Mouse (Mus musculus) spleen, adult 12 weeks (tissue): Measurements from ENCODE around the gene Spata1.
"Not testable (repeated sequence)": the region's sequence is repeated elsewhere in the genome, so short reads cannot be mapped to it uniquely, and the experiment has no call there.

Experiments used
- DNase-seq: peaks from one replicate; pipeline ENCODE4 v3.0.0; 2022; ENCODE audit warnings: low spot score

Gene Spata1

DNA sequence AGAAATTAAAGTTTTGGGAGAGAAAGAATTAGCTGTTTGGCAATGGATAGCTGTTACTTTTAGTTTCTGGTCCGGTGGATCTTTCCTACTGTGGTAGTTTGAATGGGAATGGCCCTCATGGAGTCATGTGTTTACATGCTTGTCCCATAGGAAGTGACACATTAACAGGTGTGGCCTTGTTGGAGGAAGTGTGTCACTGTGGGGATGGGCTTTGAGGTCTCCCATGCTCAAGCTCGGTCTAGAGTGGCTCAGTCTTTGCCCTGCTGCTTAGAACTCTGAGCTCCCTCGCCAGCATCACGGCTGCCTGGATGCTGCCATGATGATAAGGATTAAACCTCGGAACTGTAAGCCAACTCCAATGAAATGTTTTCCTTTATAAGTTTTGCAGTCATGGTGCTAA, 48.2 kb downstream of the Spata1 start:
- DNase-seq = no peak

DNA sequence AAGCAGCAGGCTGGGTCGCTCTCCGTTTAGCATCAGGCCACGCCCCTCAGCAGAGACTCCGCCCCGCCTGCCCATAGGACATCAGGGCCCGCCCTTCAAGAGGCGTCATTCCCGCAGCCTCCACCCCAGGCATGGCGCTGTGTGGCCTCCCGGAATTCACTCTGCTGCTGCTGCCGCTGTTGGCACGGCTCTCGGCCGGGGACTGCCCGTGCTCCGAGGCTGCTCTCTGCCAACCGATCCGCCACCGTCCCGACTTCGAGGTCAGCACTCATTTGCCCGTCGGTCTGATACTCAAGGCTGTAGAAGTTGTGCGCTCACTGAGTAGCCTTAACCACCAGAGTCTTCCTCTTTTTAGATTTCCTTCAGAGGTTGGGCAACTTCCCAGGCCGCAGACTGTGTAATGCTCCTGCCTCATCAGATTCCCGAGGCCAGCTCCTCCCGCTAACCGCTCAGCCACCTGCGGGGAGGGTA, 49.1 kb downstream of the Spata1 start:
- peak; percentile 85 for DNase-seq

DNA sequence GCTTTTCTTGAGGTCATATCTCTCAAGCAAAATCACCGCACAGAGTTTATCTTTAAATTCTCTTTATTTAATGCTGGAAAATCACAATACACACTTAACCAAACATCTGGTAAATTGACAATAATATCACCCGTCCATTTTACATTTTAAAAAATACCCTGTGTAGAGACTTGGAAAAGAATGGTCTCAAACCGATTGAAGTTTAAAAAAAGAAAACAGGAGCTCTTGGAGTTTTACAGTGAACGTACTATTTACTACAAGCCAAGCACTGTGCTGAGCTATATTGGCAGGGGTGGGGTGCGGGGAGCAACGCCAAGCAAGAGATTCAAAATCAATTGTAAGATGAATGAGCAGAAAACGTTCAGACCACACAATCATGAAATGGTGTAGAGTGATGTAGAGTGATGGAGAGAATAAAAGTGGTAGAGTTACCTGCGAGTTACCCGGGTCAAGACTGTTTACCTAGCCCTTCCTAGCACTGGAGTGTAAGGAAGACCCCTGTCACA, 49.8 kb downstream of the Spata1 start, which contains the start of gene Ctbs:
TSS of gene Ctbs (plus strand) at position 51 of the 506 bp plus-strand sequence.
- DNase-seq = no peak

DNA sequence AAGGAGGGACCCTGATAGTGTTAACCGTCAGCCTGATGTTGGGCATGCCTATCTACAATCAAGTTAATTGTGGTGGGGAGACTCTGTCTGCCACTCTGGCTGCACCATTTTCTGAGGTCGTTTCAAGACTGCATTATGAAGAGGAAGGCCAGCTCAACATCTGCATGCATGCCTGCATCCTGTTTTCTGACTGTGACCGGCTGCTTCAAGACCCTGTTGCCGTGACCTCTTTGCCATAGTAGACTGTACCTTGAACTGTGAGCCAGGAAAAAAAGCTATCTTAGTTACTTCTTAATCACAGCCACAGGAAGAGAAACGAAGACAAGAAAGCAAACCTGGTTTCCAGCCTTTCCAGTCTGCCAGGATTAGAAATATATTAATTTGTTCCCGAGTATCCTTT, 50.6 kb downstream of the Spata1 start:
- DNase-seq = no peak

DNA sequence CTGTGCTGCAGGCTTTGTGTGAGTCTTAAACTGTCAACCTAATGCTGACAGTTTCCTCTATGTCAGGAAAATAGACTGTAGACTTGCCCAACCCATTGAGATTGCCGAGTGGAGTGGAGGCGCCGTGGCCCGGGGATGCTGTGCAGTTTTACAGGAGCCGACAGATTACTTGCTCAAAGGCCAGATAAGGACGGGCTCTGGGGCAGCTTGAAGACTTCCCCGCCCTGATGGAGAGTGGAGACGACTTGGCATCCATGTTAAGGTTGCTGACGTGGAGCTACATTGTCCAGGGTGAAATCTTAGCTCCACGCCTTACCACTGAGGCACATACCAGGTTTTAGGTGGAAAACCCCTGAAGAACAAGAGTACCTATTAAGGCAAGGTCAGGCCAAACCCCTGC, 51.2 kb downstream of the Spata1 start:
- no peak for DNase-seq

DNA sequence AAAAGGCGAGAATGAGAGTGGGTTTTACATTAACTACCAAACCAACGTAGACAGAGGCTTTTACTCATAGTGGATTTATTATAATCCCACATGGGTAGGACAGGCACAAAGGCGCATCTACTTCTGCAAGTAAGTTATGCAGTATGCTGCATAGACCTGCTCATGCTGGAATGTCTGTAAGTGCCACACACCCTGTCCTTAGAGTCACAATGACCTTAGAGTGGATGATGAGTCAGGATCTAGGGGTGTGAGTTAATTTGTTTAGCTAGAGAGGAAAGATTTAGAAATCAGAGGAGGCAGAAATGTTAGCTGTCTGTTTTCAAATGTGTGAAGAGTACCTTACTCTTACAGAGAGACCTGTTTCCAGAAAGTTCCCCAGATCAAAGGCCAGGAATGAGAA, 52.0 kb downstream of the Spata1 start:
- no peak for DNase-seq

DNA sequence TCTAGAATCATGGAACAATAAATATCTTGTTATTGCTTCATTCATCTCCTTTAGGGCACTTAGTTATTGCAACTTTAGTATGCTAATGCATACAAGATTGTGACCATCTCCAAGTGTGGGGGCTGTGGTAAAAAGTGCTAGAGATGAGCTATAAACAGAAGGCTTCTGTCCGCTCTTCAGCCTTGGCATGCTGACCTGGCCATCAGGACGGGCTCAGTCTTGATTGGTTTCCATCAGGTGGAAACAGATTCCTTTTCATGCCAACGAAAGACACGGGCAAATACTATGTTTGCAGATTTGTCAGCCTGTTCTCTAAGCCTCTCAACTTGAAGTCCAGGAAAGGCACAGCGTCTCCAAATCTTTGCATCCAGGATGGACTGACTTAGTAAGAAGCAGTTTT, 52.4 kb downstream of the Spata1 start:
- no peak for DNase-seq

DNA sequence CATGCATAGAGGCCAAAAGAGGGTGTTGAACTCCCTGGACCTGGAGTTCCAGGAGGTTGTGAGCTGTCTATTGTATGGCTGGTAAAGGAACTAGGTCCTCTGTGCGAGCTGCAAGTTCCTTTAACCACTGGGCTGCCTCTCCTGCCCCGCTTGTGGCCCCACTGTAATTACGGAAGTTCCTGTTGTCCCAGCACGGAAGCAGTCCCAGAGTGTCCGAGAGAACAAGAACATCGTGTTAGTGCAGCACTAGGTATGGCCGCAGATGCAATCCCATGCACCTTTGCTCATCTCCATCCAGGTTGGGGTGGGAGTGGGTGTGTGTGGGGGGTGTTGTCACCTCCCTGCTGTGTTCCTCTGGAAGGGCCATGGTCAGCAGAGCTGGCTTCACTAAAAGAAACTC, 54.7 kb downstream of the Spata1 start:
- DNase-seq = no peak

DNA sequence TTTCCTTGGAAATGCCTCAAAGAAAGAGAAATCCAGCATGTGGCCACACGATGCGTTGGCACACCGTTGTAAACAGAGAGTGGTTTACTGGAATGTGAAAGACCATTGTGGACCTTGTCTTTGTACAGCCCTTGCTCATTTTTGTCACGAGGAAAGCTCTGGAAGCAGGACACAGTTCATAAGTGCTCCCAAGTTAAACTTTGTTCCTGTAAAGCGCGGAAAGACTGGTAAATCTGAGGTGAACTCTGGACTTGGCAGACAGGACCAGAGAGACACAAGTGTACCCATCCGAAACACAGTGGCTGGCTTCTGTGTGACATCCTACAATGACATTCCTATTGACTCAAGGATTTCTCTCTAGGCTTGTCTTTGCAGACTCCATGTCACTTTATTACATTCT, 56.2 kb downstream of the Spata1 start:
- no peak for DNase-seq

DNA sequence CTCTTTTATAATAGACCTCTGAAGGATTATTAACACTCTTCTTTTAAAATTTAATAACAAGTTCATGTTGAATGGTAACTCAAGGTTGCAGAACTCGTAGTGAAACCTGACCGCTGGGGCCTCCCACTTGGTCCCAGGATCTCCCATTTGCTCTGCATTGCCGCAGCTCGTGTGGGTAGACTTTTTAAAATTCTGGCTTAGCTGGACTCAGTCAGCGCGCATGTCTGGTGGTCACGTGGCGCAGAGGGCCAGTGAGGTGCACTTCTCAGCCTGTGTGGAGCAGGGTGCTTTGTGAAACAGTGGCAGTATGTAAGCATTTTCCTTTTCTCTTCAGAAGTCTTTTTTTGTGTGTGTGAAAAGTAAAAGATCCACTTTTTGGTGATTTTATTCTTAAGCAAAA, 56.6 kb downstream of the Spata1 start:
- DNase-seq = no peak

DNA sequence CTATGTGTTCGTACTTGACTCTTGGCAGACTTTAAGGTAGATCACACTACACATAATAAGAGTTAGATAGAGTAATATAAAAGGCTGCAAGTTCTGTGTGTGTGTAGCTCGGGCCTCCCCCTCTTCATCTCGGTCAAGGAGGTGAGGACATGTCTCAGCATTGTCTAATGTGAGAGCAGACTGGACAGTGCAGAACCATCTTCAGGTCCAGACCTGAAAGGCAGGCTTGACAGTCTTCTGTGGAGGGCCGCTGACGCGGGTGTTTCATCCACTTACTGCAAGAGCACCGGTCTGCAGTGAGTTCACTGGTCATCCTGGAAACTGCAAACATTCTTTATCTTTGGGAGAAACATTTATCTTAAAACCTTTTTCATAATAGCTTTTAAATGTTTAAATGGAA, 57.1 kb downstream of the Spata1 start:
- DNase-seq = no peak

DNA sequence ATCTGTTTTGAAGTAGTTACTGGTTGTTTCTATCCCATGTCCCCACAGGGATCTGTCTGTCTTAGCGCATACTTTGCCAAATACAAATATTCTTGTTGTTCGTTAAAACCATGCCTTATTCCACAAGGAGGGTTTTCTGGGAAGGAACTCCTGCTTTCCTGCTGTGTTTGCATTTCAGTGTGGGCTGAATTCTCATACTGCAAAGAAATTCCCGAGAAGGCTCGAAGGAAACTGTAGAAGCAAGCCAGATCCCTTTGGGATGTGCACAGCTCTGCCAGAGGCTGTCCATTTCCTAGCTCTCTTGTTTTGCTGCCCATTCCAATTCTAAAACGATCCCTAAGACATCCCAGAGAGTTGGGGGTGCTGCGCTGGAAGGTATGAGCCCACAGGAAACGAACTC, 59.1 kb downstream of the Spata1 start:
- DNase-seq = no peak

DNA sequence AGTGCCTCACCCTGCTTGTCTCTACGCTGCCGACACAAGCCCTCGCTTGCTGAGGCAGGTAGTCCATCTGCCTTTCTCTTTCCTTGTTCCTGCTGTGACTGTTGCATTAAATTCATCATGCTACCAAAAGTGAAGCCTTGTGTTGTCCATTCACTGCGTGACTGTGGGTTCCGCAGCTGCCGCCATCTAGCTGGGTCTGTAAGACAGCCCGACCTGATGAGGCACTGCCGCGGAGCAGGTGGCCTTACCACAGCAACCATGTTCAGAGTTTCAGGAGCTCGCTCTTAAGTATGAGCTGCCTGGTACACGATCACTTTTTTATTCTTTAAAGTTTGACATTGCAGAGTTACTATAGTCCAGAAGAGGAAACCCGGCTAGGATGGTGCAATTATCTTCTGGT, 59.5 kb downstream of the Spata1 start:
- no peak for DNase-seq

DNA sequence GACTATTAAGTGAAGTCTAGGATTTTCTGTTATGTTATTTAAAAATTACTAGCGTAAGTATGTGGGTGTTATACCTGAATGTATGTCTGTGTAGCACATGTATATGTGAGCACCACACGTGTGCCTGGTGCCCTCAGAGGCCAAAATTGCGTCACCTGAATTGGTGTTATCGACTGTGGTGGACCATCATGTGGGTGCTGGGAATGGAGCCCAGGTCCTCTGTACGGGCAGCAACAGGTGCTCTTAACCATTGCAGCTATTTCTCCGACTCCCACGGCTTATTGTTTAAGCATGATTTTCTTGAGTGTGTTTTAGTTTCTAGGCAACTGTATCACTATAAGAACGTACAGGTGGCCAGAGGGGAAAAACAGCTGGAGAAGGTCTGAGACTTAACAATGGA, 63.4 kb downstream of the Spata1 start:
- no peak for DNase-seq

DNA sequence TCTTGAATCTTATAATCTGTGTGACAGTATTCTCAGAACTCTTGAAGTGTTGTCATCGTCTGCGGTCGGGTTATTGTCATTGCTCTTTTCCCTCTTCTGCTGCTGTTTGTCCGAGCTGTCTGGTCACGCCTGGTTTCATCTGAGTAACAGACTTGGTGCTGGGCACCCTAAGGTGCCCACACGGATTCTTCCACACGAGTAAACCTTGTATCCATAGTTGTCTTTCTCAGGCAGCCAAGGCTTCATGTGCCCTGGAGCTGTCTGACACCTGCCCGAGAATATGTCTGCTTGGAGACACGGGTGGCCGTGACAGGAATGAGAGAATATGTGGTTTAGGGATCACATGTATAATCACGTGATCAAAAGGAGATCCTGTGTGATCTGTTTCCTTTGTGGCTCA, 64.0 kb downstream of the Spata1 start:
- DNase-seq = no peak

DNA sequence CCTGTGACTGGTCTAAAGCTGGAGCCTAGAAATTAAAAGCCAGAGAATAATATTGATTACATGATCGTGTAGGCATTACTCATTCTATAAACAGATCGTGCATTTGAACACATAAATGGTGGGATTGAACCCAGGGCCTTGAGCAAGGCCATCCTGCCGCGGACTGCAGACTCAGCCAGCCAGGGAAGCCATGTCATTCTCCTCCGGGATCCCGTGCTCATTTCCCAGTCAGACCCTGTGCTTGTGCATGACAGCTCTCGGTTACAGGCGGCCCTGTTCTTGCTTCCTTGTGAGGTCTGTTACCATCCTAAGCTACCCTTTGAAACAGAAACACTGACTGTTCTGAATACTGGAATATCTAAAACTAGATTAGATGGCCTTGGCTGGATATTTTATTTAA, 64.9 kb downstream of the Spata1 start:
- DNase-seq = no peak

DNA sequence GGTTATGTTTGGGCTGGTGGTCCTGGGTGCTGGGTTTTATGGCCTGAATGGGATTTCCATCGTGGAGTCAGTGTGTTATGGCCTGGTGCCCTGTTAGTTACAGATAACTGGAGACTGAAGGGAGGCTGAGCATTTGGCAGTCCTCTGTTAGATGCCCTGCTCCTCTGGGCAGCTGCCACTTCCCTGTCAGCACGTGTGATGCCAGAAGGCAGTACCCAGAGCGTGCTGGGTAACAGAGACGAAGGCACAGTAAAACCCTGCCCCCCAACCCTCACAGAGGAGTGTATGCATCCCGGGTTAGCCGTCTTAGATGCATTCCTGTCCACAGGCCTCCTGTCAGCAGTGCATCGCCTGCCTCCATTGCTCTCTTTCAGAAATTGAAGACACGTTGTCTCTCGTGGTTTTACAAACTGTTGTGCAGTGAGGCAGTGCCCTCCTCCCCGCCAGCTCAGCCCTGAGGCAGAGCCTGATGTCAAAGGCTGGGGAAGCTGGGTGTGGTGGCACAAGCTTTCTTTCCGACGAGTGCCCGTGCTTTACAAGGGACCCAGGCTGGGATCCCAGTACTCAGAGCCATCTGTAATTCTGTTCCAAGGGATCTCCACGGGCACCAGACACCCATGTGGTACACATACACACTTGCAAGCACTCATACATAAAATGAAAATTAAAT, 65.7 kb downstream of the Spata1 start:
- no peak for DNase-seq

DNA sequence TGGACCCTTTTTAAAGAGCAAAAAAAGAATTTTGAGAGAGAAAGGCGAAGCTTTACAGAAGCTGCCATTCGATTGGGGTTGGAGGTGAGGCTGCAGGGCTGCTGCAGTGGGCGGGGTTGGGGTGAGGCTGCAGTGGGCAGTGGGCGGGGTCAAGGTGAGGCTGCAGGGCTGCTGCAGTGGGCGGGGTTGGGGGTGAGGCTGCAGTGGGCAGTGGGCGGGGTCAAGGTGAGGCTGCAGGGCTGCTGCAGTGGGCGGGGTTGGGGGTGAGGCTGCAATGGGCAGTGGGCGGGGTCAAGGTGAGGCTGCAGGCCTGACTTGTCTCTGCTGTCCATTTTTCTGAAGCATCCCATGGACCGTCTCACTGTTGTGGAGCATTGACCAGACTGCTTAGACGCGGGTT, 66.5 kb downstream of the Spata1 start:
- DNase-seq = not testable (repeated sequence)

DNA sequence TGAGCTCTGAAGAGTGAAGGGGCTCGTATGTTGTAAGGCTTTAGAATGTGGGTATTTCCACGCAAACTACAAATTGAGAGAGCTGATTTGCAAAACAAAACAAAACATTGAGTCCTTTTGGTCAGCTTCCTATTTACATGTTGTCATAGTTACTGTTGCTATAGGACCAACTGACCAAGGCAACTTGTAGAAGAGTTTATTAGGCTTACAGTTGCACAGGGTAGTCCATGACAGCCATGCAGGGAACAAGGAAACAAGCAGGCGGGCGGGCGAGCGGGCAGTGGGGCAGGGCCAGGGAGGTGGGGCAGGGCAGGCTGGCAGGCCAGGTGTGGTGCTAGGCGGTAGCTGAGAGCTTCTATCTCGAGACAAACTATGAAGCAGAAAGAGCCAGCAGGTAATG, 73.1 kb downstream of the Spata1 start:
- DNase-seq = no peak

DNA sequence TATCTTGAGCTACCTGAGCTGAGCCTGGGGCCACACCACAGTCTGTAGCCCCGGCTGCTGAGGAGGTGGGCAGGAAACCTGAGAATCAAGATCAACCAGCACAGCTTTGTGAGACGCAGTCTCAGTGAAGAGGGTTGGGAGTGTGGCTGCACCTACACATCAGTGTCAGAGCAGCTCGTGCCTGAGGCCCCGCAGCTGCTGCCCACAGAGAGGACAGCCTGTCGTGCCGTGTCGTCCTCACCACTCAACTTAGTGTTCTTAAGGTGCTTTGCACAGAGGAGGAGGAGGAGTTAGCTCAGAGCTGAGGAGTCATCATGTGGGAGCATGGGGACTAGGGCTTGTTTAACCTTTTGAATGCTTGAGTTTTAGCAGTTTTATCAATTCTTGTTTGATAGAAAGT, 73.7 kb downstream of the Spata1 start:
- no peak for DNase-seq

DNA sequence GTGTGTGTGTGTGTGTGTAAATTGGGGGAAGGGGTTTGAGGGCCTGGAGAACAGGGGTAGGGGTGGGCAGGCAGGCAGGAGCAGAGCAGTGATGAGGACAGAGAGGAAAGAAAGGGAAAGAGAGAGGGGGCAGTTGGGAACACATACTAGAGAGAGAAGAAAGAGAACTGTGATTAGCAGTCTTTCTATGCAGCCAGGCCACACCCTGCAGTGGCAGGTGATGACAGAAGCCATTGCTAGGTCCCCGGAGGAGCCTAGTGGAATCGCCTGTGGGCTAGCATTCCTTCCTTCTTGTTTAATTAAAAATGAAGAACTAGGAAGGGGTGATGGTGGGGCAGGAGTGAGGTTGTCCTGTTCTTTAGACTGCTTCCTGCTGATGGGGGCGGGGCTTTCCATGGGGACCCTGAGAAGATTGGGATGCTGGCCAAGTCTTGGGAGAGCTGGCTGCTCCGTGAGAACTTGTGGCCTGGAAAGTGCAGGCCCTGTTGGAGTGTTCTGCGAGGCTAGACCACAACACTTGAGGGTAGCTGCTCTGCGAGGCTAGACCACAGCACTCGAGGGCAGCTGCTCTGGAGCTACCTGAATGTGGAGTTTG, 75.2 kb downstream of the Spata1 start:
- no peak for DNase-seq

DNA sequence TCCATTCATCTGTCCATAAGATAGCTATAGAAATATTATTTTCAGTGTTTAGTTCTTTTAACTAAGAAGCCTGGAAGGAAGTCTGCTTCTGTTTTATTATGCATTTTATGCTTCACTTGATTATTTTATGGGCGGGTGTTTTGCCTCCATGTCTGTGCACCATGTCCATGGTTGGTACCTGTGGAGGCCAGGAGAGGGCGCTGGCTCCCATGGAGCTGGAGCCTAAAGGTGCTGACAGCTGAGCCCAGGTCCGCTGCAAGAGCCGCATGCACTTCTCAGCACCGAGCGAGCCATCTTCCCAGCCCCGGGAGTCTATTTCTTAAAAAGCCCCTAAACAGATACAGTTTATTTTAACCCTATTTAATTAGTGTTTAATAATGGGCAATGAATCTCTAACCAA, 75.8 kb downstream of the Spata1 start:
- DNase-seq = no peak

DNA sequence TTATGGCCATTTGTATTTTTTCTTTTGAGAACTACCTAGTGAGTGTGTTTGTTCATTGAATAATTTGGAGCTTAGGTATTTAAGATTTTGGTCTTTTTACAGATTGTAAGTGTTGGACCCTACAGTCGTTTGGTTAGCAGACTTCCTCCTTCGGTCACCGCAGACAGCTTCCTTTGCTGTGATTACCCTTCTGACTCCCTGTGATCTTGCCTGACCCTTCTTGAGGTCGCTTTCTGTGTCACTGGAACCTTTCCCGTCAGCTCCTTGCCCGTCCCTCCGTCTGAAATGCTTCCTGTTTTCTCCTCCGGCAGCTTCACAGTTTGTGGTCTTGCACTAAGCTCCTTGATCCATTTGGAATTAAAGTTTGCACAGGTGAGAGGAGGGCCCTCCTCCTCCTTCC, 77.8 kb downstream of the Spata1 start:
- DNase-seq = no peak

DNA sequence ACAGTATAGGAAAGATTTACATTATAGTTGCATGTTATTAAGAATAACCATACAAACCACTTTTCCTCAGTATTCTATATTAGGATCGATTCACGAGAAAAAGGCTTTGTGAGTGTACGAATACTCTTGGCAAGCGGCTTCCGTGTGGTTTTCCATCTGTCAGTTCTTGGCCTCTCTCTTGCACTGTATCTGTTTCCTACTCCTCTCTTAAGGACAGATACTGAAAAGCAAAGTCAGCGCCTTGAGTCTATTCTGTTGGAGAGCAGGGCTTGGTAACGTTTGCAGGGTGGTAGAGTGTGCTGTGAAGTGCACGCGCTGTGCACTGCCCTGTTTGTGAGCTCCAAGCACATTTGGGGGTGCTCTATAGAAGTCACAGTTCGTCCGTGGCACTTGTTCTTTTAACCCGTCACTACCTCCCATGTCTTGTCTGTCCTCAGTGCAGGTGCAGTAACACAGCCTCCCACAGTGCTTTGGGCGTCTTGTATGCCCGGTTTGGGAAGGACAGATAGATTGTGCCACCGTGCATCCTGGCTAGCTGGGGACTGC, 79.5 kb downstream of the Spata1 start:
- no peak for DNase-seq
